Mouse (Mus musculus): ENCODE data around the gene Stk39. TPM values are rescaled to one million over a fixed set of nuclear protein-coding genes. Genes with fewer than 3 reads are reported as not detected.

Stk39 gene
- polyA plus RNA-seq, 1 experiment from 2014 or later, result 45.1 TPM

GRCm38 (mm10) chr2:68221226-68221625 lies 250.8 kb downstream of the Stk39 start:
- Histone ChIP-seq H3K4me1 (replicated peaks; ENCODE audit: control insufficient read depth, insufficient read depth, low read length) (no peaks in the 10 kb centered on the region), H3K36me3 (ENCODE audit: control insufficient read depth, insufficient read depth, low read length) (no peaks in the 10 kb centered on the region; the same call in 1 of the 2 replicates), H3K4me2 (ENCODE audit: low read depth, low read length, severe bottlenecking) (no peak overlapping the region), H3K9me3 (ENCODE audit: control insufficient read depth, low read length) (no peaks in the 10 kb centered on the region), H3K27me3 (ENCODE audit: control insufficient read depth, insufficient read depth, low read length) (no peaks in the 10 kb centered on the region), H3K9ac (ENCODE audit: low read length) (no peak overlapping the region), H3K27ac (ENCODE audit: low read depth, low read length) (no peak overlapping the region), H3K4me3 (ENCODE audit: low read depth, low read length) (no peak overlapping the region)
- DNase-seq (ENCODE audit: low spot score), result no peak
- 66% methylated on average over 4 of the region's 4 CpGs for WGBS
- peak; percentile 44; the same call in 1 of the 2 replicates for ATAC-seq (replicated peaks; ENCODE audit: low FRiP score)

DNA sequence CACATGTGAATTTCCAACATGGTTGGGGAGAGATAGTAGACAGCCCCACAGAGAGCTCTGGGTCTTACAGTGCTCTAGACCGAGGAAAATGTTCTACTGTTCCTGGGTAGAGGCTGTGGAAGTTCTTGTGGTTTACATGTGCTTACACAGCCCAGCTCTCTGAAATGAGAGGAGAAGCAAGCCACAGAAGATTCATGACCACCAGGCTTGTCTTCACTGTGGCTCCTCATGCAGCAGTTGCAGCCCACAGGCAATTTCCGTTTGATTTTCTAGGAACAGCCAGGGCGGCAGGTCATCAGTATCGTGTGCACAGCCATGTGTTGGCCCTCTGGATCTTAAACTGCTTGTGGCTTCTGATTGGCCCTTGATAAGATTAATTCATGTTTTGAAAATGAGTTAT lies 252.2 kb downstream of the Stk39 start:
- WGBS, result 94% methylated on average over 4 of the region's 4 CpGs
- H3K27me3 ChIP-seq (ENCODE audit: control insufficient read depth, insufficient read depth, low read length), result no peaks in the 10 kb centered on the region
- H3K4me2 ChIP-seq (ENCODE audit: low read depth, low read length, severe bottlenecking), result no peak overlapping the region
- no peak overlapping the region for H3K4me3 ChIP-seq (ENCODE audit: low read depth, low read length)
- no peaks in the 10 kb centered on the region; the same call in 1 of the 2 replicates for H3K36me3 ChIP-seq (ENCODE audit: control insufficient read depth, insufficient read depth, low read length)
- no peaks in the 10 kb centered on the region for H3K4me1 ChIP-seq (replicated peaks; ENCODE audit: control insufficient read depth, insufficient read depth, low read length)
- DNase-seq (ENCODE audit: low spot score) (no peak), ATAC-seq (replicated peaks; ENCODE audit: low FRiP score) (no peak)
- no peak overlapping the region for H3K9ac ChIP-seq (ENCODE audit: low read length)
- no peak overlapping the region for H3K27ac ChIP-seq (ENCODE audit: low read depth, low read length)
- no peaks in the 10 kb centered on the region for H3K9me3 ChIP-seq (ENCODE audit: control insufficient read depth, low read length)

DNA sequence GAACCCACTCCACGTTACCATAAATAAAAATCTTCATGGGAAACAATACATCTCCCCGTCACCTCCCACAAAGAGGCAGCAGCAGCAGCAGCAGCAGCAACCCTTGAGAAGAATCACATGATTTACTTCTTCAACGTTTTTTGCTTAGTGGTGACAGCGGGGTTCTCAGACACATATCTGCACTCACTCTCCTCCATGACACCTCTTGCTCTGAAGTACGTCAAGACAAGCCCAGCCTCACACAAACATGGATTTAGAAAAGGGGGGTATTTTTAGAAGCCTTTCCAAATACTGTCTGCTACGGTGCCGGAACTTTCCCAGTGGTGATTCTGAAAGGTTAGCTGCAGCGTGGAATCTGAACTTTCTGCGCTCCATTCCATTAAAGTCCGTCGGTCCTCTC lies 256.9 kb downstream of the Stk39 start:
- Histone ChIP-seq H3K27ac (ENCODE audit: low read depth, low read length) (no peak overlapping the region), H3K4me2 (ENCODE audit: low read depth, low read length, severe bottlenecking) (no peak overlapping the region), H3K4me1 (replicated peaks; ENCODE audit: control insufficient read depth, insufficient read depth, low read length) (no peaks in the 10 kb centered on the region), H3K9ac (ENCODE audit: low read length) (no peak overlapping the region), H3K9me3 (ENCODE audit: control insufficient read depth, low read length) (no peaks in the 10 kb centered on the region), H3K27me3 (ENCODE audit: control insufficient read depth, insufficient read depth, low read length) (no peaks in the 10 kb centered on the region), H3K4me3 (ENCODE audit: low read depth, low read length) (no peak overlapping the region), H3K36me3 (ENCODE audit: control insufficient read depth, insufficient read depth, low read length) (no peaks in the 10 kb centered on the region; the same call in 1 of the 2 replicates)
- ATAC-seq (replicated peaks; ENCODE audit: low FRiP score), result no peak
- 92% methylated on average over 11 of the region's 11 CpGs for WGBS
- DNase-seq (ENCODE audit: low spot score), result no peak

DNA sequence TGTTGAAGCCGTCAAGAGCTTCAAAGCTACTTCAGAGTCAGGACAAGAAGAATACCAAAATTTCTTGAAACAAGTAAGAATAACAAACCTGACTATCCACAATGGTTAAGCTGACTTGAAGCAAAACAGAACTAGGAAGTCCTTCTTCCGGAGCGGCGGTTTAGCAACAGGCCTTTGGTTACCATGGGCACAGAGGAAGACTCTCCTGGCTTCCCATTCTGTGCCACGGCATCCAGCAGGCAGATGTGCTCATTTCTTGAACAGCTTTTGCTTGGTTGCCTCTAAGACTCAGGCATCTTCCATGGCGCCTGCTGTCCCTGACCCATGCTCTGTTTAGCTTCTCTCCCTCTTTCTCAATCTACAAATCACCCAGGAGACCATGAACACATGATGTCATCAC lies 257.7 kb downstream of the Stk39 start:
- WGBS, result 87% methylated on average over 6 of the region's 6 CpGs
- Histone ChIP-seq H3K27ac (ENCODE audit: low read depth, low read length) (no peak overlapping the region), H3K9ac (ENCODE audit: low read length) (no peak overlapping the region), H3K36me3 (ENCODE audit: control insufficient read depth, insufficient read depth, low read length) (no peaks in the 10 kb centered on the region; the same call in 1 of the 2 replicates), H3K4me2 (ENCODE audit: low read depth, low read length, severe bottlenecking) (no peak overlapping the region), H3K27me3 (ENCODE audit: control insufficient read depth, insufficient read depth, low read length) (no peaks in the 10 kb centered on the region), H3K4me1 (replicated peaks; ENCODE audit: control insufficient read depth, insufficient read depth, low read length) (no peaks in the 10 kb centered on the region), H3K9me3 (ENCODE audit: control insufficient read depth, low read length) (no peaks in the 10 kb centered on the region), H3K4me3 (ENCODE audit: low read depth, low read length) (no peak overlapping the region)
- DNase-seq (ENCODE audit: low spot score) (no peak), ATAC-seq (replicated peaks; ENCODE audit: low FRiP score) (no peak)

- no peaks in the 10 kb centered on the region for H3K9me3 ChIP-seq (ENCODE audit: control insufficient read depth, low read length)
- DNase-seq (ENCODE audit: low spot score) (no peak), ATAC-seq (replicated peaks; ENCODE audit: low FRiP score) (no peak)
- no peak overlapping the region for H3K27ac ChIP-seq (ENCODE audit: low read depth, low read length)
- H3K27me3 ChIP-seq (ENCODE audit: control insufficient read depth, insufficient read depth, low read length), result no peaks in the 10 kb centered on the region
- H3K4me1 ChIP-seq (replicated peaks; ENCODE audit: control insufficient read depth, insufficient read depth, low read length), result no peaks in the 10 kb centered on the region
- no peak overlapping the region for H3K4me3 ChIP-seq (ENCODE audit: low read depth, low read length)
- no peak overlapping the region for H3K4me2 ChIP-seq (ENCODE audit: low read depth, low read length, severe bottlenecking)
- 95% methylated on average over 7 of the region's 7 CpGs for WGBS
- H3K9ac ChIP-seq (ENCODE audit: low read length), result no peak overlapping the region
- no peaks in the 10 kb centered on the region for H3K36me3 ChIP-seq (ENCODE audit: control insufficient read depth, insufficient read depth, low read length)
Observed at GRCm38 (mm10) chr2:68211443-68211842, 260.6 kb downstream of the Stk39 start.

DNA sequence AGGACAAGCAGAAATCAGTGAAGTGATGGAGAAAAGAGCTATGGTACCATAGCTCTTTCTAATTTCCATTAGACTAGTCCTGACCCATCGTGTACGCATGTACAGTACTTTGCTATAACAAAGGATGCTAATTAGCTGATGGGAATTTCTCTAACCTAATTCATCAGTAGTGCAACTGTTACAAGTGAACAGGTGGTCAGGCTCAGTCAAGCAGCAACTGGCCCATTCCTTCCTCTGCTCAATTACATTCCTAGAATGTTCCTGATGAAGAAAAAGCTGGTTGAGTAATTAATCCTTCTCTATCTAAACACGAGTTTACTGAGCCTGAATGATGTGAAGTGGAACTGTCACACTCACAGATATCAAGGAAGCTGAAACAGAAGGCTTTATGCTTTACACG lies 275.8 kb downstream of the Stk39 start:
- H3K27me3 ChIP-seq (ENCODE audit: control insufficient read depth, insufficient read depth, low read length), result no peaks in the 10 kb centered on the region
- no peaks in the 10 kb centered on the region for H3K4me1 ChIP-seq (replicated peaks; ENCODE audit: control insufficient read depth, insufficient read depth, low read length)
- no peak overlapping the region for H3K27ac ChIP-seq (ENCODE audit: low read depth, low read length)
- H3K9me3 ChIP-seq (ENCODE audit: control insufficient read depth, low read length), result no peaks in the 10 kb centered on the region
- no peak overlapping the region for H3K4me3 ChIP-seq (ENCODE audit: low read depth, low read length)
- DNase-seq (ENCODE audit: low spot score), result no peak
- no peaks in the 10 kb centered on the region for H3K36me3 ChIP-seq (ENCODE audit: control insufficient read depth, insufficient read depth, low read length)
- no peak overlapping the region for H3K4me2 ChIP-seq (ENCODE audit: low read depth, low read length, severe bottlenecking)
- no peak overlapping the region for H3K9ac ChIP-seq (ENCODE audit: low read length)
- no peak for ATAC-seq (replicated peaks; ENCODE audit: low FRiP score)
- WGBS, result 59% methylated on average over 4 of the region's 4 CpGs

DNA sequence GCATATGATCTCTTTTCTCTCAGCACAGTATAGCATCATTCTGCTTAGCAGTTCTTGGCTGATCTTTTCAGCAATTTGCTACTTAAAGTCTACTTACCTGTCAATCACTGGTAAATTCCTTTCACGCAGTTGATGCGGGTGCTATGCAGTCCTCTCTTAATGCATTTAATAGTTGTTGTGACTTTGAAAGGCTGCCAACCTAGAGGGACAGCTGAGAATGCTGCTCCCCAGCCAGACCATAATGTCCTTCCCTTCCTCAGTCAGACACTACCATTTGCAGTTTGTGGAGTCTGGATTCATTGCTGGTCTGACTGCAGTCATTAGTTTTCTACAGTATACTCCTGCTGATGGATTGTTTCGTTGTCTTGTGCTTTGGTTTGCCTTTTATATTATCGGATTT lies 277.6 kb downstream of the Stk39 start:
- H3K4me2 ChIP-seq (ENCODE audit: low read depth, low read length, severe bottlenecking), result no peak overlapping the region
- H3K27me3 ChIP-seq (ENCODE audit: control insufficient read depth, insufficient read depth, low read length), result no peaks in the 10 kb centered on the region
- no peak overlapping the region for H3K27ac ChIP-seq (ENCODE audit: low read depth, low read length)
- no peaks in the 10 kb centered on the region for H3K36me3 ChIP-seq (ENCODE audit: control insufficient read depth, insufficient read depth, low read length)
- H3K9me3 ChIP-seq (ENCODE audit: control insufficient read depth, low read length), result no peaks in the 10 kb centered on the region
- DNase-seq (ENCODE audit: low spot score) (no peak), ATAC-seq (replicated peaks; ENCODE audit: low FRiP score) (no peak)
- no peak overlapping the region for H3K9ac ChIP-seq (ENCODE audit: low read length)
- H3K4me3 ChIP-seq (ENCODE audit: low read depth, low read length), result no peak overlapping the region
- no peaks in the 10 kb centered on the region for H3K4me1 ChIP-seq (replicated peaks; ENCODE audit: control insufficient read depth, insufficient read depth, low read length)
- 80% methylated on average over 4 of the region's 4 CpGs for WGBS

DNA sequence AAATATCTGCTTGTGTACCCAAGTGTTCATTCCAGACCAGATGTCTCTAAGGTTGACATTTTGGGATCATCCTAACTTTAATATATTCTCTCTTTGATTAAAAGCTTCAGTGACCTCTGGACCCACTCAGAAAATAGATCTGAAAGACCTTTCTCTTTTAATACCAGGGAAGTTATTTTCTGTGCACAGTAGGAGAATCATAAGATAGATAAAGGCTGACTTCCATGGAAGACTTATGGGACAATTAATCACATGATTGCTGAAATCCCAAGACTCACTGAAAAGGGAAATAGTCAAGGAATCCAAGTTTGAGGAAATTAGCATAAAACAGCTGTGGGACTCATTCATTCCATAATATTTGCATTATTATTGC lies 278.6 kb downstream of the Stk39 start:
- Histone ChIP-seq H3K4me3 (ENCODE audit: low read depth, low read length) (no peak overlapping the region), H3K27me3 (ENCODE audit: control insufficient read depth, insufficient read depth, low read length) (no peaks in the 10 kb centered on the region), H3K36me3 (ENCODE audit: control insufficient read depth, insufficient read depth, low read length) (no peaks in the 10 kb centered on the region), H3K27ac (ENCODE audit: low read depth, low read length) (no peak overlapping the region), H3K9ac (ENCODE audit: low read length) (no peak overlapping the region), H3K9me3 (ENCODE audit: control insufficient read depth, low read length) (no peaks in the 10 kb centered on the region), H3K4me1 (replicated peaks; ENCODE audit: control insufficient read depth, insufficient read depth, low read length) (no peaks in the 10 kb centered on the region), H3K4me2 (ENCODE audit: low read depth, low read length, severe bottlenecking) (no peak overlapping the region)
- no peak for ATAC-seq (replicated peaks; ENCODE audit: low FRiP score)
- no peak for DNase-seq (ENCODE audit: low spot score)

DNA sequence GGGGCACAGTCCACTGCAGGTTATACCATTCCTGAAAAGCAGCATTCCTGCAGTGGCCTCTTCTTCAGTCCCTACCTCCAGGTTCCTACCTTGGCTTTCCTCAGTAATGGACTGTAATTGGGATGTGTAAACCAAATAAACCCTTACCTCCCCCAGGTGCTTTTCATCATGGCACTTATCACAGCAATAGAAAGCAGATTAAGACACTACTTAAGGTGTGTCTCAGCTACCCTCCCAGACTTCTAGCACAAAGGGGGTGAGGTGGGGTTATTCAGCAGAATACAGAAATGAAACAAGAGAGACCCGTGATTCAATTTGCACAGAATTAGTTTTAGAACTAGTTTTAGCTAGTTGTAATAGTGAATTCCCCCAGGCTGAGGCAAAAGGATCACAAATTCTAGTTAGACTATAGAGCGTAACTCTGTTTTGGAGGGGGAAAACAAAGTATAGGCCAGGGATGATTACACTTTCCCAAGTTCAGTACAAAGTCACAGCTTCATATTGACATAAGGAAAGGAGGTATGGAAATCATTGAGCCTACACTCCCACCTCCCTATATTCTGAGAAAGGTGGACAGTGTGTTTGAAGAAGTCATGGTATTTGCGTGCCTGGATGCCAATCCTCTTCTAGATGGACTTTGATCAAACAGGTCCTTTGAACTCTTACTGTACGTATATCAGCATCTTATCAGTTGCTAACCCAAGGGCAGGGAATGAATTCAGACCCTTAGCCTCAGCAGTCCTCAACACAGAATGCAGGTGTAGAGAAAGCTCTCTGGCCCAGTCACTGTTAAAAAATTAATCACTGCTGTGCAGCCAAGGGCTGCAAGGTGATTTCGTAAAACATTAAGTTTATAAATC lies 279.2 kb downstream of the Stk39 start:
- DNase-seq (ENCODE audit: low spot score) (no peak), ATAC-seq (replicated peaks; ENCODE audit: low FRiP score) (no peak)
- no peaks in the 10 kb centered on the region for H3K27me3 ChIP-seq (ENCODE audit: control insufficient read depth, insufficient read depth, low read length)
- 90% methylated on average over 5 of the region's 5 CpGs for WGBS
- H3K4me2 ChIP-seq (ENCODE audit: low read depth, low read length, severe bottlenecking), result no peak overlapping the region
- H3K27ac ChIP-seq (ENCODE audit: low read depth, low read length), result no peak overlapping the region
- H3K4me3 ChIP-seq (ENCODE audit: low read depth, low read length), result no peak overlapping the region
- no peaks in the 10 kb centered on the region for H3K4me1 ChIP-seq (replicated peaks; ENCODE audit: control insufficient read depth, insufficient read depth, low read length)
- no peaks in the 10 kb centered on the region for H3K36me3 ChIP-seq (ENCODE audit: control insufficient read depth, insufficient read depth, low read length)
- H3K9me3 ChIP-seq (ENCODE audit: control insufficient read depth, low read length), result no peaks in the 10 kb centered on the region
- no peak overlapping the region for H3K9ac ChIP-seq (ENCODE audit: low read length)

Measured in forebrain, embryonic 11.5 days (tissue).